Mouse (Mus musculus): ENCODE data around the gene Olfr887. TPM values are rescaled to one million over a fixed set of nuclear protein-coding genes. Genes with fewer than 3 reads are reported as not detected.

Gene Olfr887
- polyA plus RNA-seq (2017; shearing (Covaris generic)): 0.07 TPM

DNA sequence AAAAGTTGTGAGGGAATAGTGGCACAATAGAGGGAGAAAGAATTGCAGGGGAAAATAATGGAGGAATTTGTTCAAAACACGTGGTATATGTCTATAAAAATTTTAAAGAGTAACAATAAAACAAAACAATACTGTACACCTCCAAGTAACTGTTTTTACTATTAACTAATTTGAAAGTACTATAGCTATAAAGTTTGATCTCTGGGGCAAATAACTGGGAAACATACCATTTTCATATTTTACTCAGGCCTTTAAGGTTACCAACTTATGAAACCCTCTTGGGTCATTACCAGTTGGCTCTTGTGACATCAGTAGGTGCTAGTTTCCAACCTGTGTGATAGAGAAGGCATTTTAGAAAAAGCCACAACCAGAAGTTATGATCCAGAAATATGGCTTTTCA is at the start of gene Olfr887:
Gene Olfr887, plus strand, starts transcription at position 301 of the 400 bp plus-strand sequence.

DNA sequence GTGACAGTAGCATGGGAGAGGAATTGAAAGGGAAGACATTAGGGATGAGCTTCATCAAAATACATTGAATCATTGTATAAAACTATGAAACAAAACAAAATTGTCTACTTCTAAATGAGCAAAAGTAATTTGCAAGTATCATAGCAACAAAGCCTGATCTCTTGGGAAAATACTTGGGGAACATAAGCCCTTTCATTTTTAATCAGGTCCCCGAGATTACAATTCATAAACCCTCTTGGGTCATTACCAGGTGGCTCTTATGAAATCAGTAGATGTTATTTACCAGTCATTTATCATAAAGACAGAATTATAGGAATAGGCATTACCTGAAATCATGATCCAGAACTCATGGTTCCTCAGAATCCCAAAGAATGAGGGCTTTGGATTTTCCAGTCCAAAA is 37.6 kb upstream of the Olfr887 start, which contains the start of gene Olfr884:
Gene Olfr884, plus strand, starts transcription at position 301 of the 400 bp plus-strand sequence.

DNA sequence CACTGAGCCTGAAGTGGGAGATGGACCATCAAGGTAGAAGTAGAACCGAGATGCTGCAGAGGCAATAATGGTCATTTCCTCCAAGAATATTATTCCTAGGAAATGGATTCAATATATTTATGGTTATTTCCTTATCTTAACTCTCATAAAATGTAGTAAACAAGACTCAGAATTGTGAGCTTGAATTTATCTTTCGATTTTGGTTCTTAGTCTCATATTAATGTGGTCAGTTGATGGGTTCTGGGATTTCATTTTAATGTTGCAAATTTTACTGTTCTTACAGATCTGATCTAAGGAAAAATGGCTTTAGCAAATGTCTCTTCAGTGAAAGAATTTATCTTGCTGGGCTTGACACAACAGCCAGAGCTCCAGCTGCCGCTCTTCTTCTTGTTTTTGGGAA is 22.9 kb upstream of the Olfr887 start, which contains the start of gene Olfr885:
Gene Olfr885, plus strand, starts transcription at position 301 of the 400 bp plus-strand sequence.

DNA sequence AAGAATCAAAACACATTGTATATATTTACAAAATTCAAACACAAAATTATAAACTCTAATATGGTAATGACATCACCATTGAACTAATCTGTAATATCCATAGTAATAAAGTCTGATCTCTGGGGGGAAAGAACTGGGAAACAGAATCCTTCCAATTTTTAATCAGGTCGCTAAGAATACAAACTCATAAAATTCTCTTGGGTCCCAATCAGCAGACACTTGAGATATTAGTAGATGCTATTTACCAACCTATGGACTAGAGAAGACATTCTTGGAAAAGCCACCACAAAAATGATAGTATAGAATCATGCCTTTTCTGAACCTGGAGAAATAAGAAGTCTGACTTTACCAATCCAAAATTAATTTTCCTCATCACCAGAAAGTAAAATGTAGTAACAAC is 24.0 kb downstream of the Olfr887 start, which contains the start of gene Olfr888:
Gene Olfr888, plus strand, starts transcription at position 301 of the 400 bp plus-strand sequence.

DNA sequence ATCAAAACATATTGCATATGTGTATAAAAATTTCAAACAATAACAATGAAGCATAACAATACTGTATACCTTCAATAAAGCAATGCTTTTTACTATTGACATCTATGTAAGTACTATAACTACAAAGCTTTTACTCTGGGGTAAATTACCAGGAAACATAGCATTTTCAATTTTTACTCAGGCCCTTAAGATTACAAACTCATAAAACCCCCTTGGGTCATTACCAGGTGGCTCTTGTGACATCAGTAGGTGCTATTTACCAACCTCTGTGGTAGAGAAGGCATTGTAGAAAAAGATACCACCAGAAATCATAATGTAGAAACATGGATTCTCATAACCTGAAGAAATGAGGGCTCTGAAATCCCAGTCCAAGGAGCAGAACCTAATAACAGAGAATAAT is 31.0 kb downstream of the Olfr887 start, which contains the start of gene Olfr889:
Gene Olfr889, plus strand, starts transcription at position 301 of the 400 bp plus-strand sequence.

Other genes with a start within 250 kb of the Olfr887 start
- not detected for gene Olfr877, start 229.8 kb upstream of the Olfr887 start, polyA plus RNA-seq (2017; shearing (Covaris generic))
- gene Olfr145, start 187.3 kb upstream of the Olfr887 start, polyA plus RNA-seq (2017; shearing (Covaris generic)): not detected
- gene Olfr878, start 166.2 kb upstream of the Olfr887 start, polyA plus RNA-seq (2017; shearing (Covaris generic)): 0.34 TPM
- 0.16 TPM for gene Olfr881, start 92.2 kb upstream of the Olfr887 start, polyA plus RNA-seq (2017; shearing (Covaris generic))
- not detected for gene Olfr883, start 58.3 kb upstream of the Olfr887 start, polyA plus RNA-seq (2017; shearing (Covaris generic))
- not detected for gene Olfr884, start 37.5 kb upstream of the Olfr887 start, polyA plus RNA-seq (2017; shearing (Covaris generic))
- not detected for gene Olfr885, start 22.8 kb upstream of the Olfr887 start, polyA plus RNA-seq (2017; shearing (Covaris generic))
- gene Olfr888, start 24.1 kb downstream of the Olfr887 start, polyA plus RNA-seq (2017; shearing (Covaris generic)): not detected
- not detected for gene Olfr889, start 31.1 kb downstream of the Olfr887 start, polyA plus RNA-seq (2017; shearing (Covaris generic))
- gene Olfr890, start 58.4 kb downstream of the Olfr887 start, polyA plus RNA-seq (2017; shearing (Covaris generic)): 0.39 TPM
- gene Olfr891, start 96.7 kb downstream of the Olfr887 start, polyA plus RNA-seq (2017; shearing (Covaris generic)): not detected
- gene Olfr893, start 124.3 kb downstream of the Olfr887 start, polyA plus RNA-seq (2017; shearing (Covaris generic)): not detected
- not detected for gene Olfr894, start 134.0 kb downstream of the Olfr887 start, polyA plus RNA-seq (2017; shearing (Covaris generic))
- not detected for gene Olfr143, start 168.7 kb downstream of the Olfr887 start, polyA plus RNA-seq (2017; shearing (Covaris generic))
- gene Olfr895, start 183.8 kb downstream of the Olfr887 start, polyA plus RNA-seq (2017; shearing (Covaris generic)): not detected
- not detected for gene Olfr896-ps1, start 207.0 kb downstream of the Olfr887 start, polyA plus RNA-seq (2017; shearing (Covaris generic))
- not detected for gene Olfr25, start 245.0 kb downstream of the Olfr887 start, polyA plus RNA-seq (2017; shearing (Covaris generic))